Mouse (Mus musculus): ENCODE results near the gene Pxdc1. TPM values are rescaled to one million over a fixed set of nuclear protein-coding genes. Genes with fewer than 3 reads are reported as not detected.

Gene Pxdc1
- polyA plus RNA-seq, 1 experiment, result 26.2 TPM

DNA sequence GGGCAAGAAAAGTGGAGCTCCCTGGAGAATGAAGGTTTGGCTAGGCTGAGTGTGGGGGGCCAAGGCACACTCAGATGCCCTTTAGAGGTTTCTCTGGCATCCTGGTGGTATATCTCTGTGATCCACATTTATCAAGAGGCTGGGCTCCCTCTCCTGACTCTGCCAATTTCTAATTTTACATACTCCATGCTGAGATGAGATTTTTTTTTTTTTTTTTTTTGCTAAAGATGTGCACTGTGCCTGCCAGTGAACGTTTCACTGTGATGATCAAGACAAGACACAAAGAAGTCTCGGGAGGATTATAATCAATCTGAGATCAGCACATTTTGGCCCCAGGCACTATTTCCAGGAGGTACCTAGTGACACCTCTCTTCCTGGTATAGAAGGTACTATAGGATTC lies 46.2 kb downstream of the Pxdc1 start:
- no peak for DNase-seq (ENCODE audit: low read depth, low spot score)

GRCm38 (mm10) chr13:34605884-34606283 lies 47.4 kb downstream of the Pxdc1 start:
- 92% methylated on average over 3 of the region's 3 CpGs for WGBS

More for the DNA sequence above, 46.2 kb downstream of the Pxdc1 start:
- 84% methylated on average over 2 of the region's 2 CpGs for WGBS

DNA sequence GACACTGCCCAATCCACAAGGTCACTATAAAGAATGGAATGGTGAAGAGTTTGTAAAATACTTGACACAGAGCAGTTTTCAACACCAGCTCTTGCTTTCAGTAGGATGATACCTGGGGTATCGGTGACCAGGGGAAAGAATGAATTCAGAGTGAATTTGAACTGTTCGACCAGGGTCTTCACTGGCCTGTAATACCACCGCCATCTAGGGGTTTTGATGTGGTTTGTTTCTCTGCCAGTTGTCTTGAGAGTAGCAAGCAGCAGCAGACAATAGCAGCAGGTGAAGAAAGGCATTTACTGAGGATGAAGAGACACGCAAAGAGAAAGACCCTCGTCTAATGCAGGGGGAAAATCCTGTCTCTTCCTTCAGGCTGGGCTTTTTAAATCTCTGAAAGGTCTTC lies 48.1 kb downstream of the Pxdc1 start:
- 71% methylated on average over 5 of the region's 5 CpGs for WGBS
- no peak for DNase-seq (ENCODE audit: low read depth, low spot score)

More at GRCm38 (mm10) chr13:34605884-34606283, 47.4 kb downstream of the Pxdc1 start:
- DNase-seq (ENCODE audit: low read depth, low spot score), result no peak

- WGBS, result 67% methylated on average over 1 of the region's 1 CpGs
- DNase-seq (ENCODE audit: low read depth, low spot score), result no peak
Observed at GRCm38 (mm10) chr13:34604406-34604805, 48.9 kb downstream of the Pxdc1 start.

- DNase-seq (ENCODE audit: low read depth, low spot score), result no peak
- WGBS, result 25% methylated on average over 2 of the region's 2 CpGs
Observed at GRCm38 (mm10) chr13:34602757-34603156, 50.5 kb downstream of the Pxdc1 start.

- DNase-seq (ENCODE audit: low read depth, low spot score), result no peak
Observed at GRCm38 (mm10) chr13:34596797-34597196, 56.5 kb downstream of the Pxdc1 start.

Other genes starting within 250 kb of the Pxdc1 start
- 0.08 TPM in 1 of 2 replicates, not detected in the other for gene Fam50b, start 81.4 kb upstream of the Pxdc1 start, polyA plus RNA-seq (2012; rRNA removed)
- gene Prpf4b, start 221.8 kb upstream of the Pxdc1 start, polyA plus RNA-seq (2012; rRNA removed), result 12.9 and 16.0 TPM in 2 replicates